Mouse (Mus musculus): ENCODE data around the gene Raver2.

- no peak for TF ChIP-seq GATA1 (IDR thresholded peaks at IDR 0.05; ENCODE audit: low read length)
- no peak for TF ChIP-seq TAL1 (IDR thresholded peaks at IDR 0.05; ENCODE audit: low read length)
Measured at GRCm38 (mm10) chr4:101069154-101069971, 580 bp downstream of the Raver2 start.

All from erythroblast, embryonic 14.5 days (primary cell).